Mouse (Mus musculus) left cerebral cortex, postnatal 25 days (tissue): ENCODE data around the gene 4930539E08Rik. TPM values are rescaled to one million over a fixed set of nuclear protein-coding genes. Genes with fewer than 3 reads are reported as not detected.

ENCODE experiments used
- DNase-seq, 2 experiments: peaks; one replicate each; pipeline ENCODE4 v3.0.0; 2022; ENCODE audit warnings: low spot score in 2 of 2, mixed read lengths in 1 of 2
- intact Hi-C: fragments of 180-260 bp; cut with DNase I; formaldehyde crosslinking; loops from one replicate; pipeline ENCODE4 v1.15.1; 2025
- total RNA-seq, 2 experiments: library from RNA; stranded (reverse); gene quantifications; 2 replicates each; pipeline ENCODE4 v1.2.3; 2021

Gene 4930539E08Rik
- total RNA-seq, 2 experiments from 2014 or later, result 9.5 to 11.4 TPM

- intact Hi-C loops, result no loop called here
- no peak for DNase-seq
Measured at GRCm38 (mm10) chr17:28931436-28932211, 16.5 kb upstream of the 4930539E08Rik start.

DNA sequence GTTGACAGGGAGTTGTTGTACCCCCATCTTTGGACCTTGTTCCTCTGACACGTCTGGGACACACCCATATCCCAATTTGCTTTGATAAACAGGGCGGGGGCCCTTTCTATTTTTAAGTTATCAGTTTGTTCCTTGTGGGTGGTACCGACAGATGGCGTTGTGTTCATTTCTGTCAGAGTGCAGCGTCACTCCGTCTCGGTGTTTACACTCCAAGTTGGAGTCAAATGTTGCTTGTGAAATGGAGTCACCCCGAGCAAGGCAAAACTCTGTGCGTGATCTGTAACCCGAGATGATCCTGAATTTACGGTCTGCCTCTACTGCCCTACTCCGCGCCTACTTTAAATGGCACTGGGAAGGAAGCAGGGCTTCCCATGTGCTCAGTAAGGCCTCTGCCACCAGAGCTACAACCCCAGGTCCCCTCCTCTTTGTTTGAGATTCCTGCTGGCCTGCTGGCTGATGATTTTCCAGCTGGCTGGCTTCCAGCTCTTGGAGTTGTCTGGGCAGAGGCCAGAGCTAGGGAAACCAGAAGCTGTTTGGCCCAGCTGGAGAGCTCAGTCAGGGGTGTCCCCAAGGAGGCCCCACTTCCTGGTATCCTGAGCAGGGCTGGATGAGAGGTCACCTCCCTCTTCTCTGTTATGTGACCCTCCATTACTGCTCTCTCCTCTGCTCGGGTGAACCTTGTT lies 15.4 kb upstream of the 4930539E08Rik start:
- intact Hi-C loops, result no loop called here
- DNase-seq, result no peak

GRCm38 (mm10) chr17:28929369-28929768 lies 14.2 kb upstream of the 4930539E08Rik start:
- DNase-seq, result no peak
- intact Hi-C loops, result no loop called here

DNA sequence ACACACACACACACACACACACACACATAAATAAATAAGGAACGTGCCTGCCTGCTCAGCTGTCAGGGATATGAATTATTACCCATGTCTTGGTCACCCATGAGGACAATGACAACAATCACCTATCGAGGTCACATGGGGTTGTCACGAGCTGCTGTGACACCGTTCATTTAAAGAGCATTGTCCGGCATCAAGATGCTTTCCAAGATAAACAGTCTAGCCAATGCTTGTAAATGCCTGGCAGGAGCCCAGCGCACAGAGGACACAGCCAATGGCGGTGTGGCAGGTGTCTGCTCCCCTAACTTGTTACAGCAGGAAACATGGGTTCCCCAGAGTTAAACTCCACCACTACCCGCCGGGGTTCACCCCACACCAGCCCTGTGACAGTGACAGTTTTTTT lies 12.9 kb upstream of the 4930539E08Rik start:
- intact Hi-C loops, result no loop called here
- no peak for DNase-seq

DNA sequence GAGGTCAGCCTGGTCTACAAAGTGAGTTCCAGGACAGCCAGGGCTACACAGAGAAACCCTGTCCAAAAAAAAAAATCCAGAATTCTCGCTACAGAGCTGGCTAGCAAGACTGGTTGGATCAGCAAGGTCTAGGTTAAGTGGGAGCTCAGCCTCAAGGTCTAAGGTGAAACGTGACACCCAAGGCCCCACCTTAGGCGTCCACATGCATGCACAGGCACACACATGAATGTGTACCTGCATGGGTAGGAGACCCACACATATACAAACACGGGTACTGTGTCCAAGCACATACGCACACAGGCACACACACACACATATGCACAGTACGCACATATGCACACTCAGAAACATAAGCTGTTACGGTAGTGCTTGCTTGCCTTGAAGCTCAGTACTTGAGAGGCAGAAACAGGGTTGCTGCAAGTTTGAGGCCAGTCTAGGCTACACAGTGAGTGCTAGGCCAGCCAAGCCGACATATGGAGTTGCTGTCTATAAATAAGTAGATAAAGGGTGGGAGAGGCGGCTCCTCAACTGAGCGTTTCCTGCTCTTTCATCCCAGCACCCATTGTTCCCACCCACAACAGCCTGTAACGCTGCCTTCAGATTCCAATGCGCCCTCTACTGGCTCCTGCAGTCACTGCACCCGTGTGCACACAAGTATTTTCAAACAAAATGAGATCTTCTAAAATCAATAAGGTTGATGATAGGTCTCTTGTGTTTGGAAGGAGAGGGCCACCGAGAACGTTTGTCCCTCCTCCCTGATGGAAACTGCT lies 11.9 kb upstream of the 4930539E08Rik start:
- intact Hi-C loops, result loop anchor here (1.0 to 2.0 kb wide), 2 partner anchors 44 to 236 kb away; partner anchors contain the start of genes Mapk14 and Slc26a8
- peak in 1 of 2 experiments; percentile 47 for DNase-seq

GRCm38 (mm10) chr17:28926380-28926779 lies 11.3 kb upstream of the 4930539E08Rik start:
- intact Hi-C loops, result loop anchor here (1.0 to 2.0 kb wide), 2 partner anchors 43 to 236 kb away; partner anchors contain the start of genes Mapk14 and Slc26a8
- peak; percentile 81 to 86 for DNase-seq

DNA sequence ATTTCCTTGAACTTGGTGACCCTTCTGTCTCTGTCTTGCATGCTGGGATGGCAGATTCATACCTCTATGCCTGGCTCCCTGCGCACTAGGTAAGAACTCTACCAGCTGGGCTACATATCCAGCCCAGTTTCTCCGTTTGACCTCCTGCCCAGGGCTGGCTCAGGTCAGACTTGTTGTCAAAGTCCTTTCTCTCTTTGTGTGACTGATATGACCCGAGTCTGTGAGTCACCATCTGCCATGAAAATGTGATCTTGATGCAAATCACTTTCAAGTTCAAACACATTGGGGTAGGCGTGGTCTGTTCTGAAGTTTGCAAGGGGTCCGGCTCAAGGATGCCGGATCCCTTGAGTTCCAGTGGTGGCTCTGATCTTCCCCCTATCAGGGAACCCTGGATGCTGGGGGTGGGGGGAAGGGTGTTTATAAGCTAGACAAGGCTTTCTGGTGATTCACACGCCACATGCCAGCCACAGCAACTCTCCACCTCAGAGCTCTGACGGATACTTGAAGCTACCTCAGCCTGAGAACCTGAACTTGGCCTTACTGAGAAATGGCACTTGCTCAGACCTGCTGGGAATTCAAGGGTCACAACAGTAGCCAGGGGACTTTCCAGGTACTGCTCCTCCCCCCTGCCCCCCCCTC lies 10.0 kb upstream of the 4930539E08Rik start:
- intact Hi-C loops, result loop anchor here (2.0 kb wide), 1 partner anchor 162 kb away; no protein-coding TSS in a partner anchor
- DNase-seq, result no peak

- no peak for DNase-seq
- intact Hi-C loops, result loop anchor here (2.0 kb wide), 1 partner anchor 13 kb away; no protein-coding TSS in a partner anchor
Measured at GRCm38 (mm10) chr17:28922096-28922495, 7.0 kb upstream of the 4930539E08Rik start.

DNA sequence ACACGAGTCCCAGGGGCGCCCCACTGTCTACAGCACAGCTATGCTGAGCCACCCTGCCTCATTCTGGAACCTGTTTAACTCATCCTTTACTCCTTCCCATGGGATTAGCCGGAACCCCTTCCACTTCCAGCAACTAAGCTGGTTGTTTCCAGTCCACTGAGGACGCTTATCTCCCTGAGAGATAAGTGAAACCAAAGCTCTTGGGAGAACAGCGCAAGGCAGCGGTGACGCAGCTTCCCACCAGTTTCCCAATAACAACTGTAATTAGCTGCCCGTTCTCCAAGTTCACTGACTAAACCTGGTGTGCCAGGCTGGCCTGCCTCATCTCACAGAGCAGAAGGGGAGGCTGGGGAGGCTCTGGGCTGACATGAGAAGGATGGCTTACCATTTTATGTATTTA lies 6.0 kb upstream of the 4930539E08Rik start:
- intact Hi-C loops, result no loop called here
- DNase-seq, result no peak

DNA sequence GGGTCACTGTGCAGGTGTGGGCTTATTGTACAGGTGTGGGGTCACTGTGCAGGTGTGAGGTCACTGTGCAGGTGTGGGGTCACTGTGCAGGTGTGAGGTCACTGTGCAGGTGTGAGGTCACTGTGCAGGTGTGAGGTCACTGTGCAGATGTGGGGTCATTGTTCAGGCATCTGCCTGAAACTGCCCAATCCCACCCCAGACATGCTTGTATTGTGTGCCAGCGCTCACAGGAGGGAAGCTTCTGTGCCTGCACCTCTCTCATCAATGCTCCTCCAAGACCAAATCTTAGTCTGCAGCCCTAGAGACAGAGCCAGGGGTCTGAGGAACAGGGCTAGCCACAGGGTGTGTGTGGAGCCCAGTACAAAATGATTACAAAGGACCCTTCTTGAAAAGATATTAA lies 1.4 kb upstream of the 4930539E08Rik start:
- no peak for DNase-seq
- intact Hi-C loops, result no loop called here

DNA sequence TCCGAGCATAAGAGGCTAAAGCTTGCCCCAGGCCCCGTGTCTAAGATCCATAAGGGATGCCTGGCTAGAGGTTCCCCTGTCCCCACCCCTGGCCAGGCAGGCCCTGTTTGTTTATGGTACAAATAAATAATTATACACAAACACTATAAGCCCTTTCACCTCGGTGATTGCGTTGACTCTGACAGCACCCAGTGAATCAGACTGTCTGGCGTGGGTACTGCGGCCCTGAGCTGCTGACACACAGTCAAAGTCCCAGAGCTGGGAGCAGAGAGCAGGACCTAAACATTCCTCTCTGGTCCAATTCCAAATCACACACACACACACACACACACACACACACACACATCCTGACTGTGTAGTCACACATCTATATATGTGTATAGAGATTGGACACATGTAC lies 1.2 kb downstream of the 4930539E08Rik start:
- intact Hi-C loops, result no loop called here

GRCm38 (mm10) chr17:28913200-28913599 lies 1.9 kb downstream of the 4930539E08Rik start:
- intact Hi-C loops, result no loop called here
- DNase-seq, result no peak

More for the DNA sequence above, 1.2 kb downstream of the 4930539E08Rik start:
- no peak for DNase-seq

DNA sequence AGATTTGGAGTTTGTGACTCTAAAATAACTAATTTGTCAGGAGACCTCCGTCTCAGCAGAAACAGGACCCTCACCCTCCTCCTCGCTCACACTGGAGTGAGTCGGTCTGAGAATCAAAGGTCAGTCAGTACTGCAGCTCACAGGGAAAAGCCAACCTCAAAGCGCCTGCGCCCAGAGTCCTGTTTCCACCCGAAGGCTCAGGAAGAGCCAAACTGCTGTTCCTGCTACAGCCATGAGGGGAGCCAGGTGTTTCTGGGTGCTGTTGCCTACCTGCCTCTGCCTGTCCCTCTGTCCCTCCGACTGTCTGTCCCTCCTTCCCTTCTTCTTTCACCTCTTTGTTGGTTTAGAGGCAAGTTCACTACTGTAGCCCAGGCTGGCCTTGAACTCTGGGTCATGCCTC lies 5.0 kb downstream of the 4930539E08Rik start:
- intact Hi-C loops, result no loop called here
- no peak for DNase-seq

DNA sequence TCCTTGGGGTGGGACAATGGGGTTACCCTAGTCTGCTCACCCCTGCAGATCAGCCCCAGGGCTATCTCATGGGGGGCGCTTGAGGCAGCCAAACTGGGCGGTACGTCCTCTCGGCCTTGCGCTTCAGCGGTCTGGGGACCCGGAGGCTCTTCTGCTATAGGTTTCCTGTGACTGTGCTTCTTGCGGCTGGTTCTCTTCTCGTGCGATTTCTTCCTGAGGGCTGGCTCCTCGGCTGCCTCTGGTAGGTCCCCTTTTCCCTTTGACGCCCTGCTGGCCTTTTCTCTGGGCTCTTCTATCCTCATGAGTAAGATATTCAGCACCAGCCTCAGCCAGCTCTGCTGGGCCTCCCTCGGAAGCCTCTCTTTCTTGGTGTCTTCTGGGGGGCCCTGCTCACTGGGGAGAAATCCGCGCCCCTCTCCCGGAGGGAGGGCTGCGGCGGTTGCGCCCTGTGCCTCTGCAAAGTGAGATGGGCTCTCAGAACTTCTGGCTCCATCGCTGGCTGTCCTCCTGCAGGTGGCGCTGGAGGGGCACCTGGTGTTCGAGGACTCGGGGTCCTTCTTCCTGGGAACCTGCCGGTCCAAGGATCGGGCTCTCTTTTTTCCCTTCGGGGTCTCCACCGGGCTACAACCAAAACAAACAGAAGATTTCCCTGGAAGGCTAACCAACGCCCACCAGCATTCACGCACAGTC lies 5.7 kb downstream of the 4930539E08Rik start:
- peak in 1 of 2 experiments; percentile 34 for DNase-seq
- intact Hi-C loops, result loop anchor here (2.0 to 5.0 kb wide), 2 partner anchors 13 to 217 kb away; partner anchors contain the start of genes Mapk14 and Slc26a8

- intact Hi-C loops, result loop anchor here (2.0 to 5.0 kb wide), 3 partner anchors 15 to 216 kb away; partner anchors contain the start of genes Mapk14 and Slc26a8
- peak; percentile 65 to 89 for DNase-seq
Measured at GRCm38 (mm10) chr17:28907959-28908358, 7.2 kb downstream of the 4930539E08Rik start.

DNA sequence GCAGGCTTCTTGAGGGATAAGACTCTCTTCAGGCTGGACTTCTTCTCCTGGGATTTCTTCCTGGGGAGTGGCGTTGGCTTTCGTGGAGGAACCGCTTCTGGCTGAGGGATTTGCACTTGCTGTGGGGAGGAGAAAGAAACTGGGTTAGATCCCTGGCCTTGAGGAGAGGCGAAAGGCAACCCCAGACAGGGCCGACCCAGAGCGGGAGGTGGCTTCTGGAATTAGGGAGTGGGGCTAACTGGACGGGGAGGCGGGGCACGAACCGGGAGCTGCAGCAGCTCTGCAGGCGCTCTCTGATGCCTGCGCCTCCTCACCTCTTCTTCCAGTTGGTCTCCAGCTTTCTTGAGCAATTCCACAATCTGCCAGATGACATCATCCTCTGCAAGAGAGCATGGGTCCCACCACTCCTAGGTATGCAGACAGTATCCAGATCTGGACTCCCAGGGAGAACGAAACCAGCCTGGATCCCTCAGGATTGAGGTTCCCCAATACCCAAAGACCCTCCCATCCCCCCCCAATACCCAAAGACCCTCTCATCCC lies 9.7 kb downstream of the 4930539E08Rik start:
- intact Hi-C loops, result loop anchor here (5.0 kb wide), 1 partner anchor 213 kb away; the partner anchor contains the start of genes Mapk14 and Slc26a8
- DNase-seq, result peak in 1 of 2 experiments; percentile 54

GRCm38 (mm10) chr17:28904546-28905376 lies 10.4 kb downstream of the 4930539E08Rik start:
- intact Hi-C loops, result loop anchor here (5.0 kb wide), 1 partner anchor 212 kb away; the partner anchor contains the start of genes Mapk14 and Slc26a8
- DNase-seq, result peak; percentile 71 to 86
